Mouse (Mus musculus) lung, adult 2 months (tissue): ENCODE measurements at regions not wholly inside any gene's neighbourhood (a gene's known extent, or its start where the extent isn't known, plus 50 kb on each side); places are given as distances from the start of the nearest gene placed in this dataset.

Experiments
- DNase-seq: peaks from one replicate; pipeline ENCODE4 v3.0.0; 2022
- H3K4me1 ChIP-seq: fragments of 200-500 bp; 2 replicates; pipeline ENCODE4 v1.6.1; 2011; ENCODE audit warnings: low read length; ENCODE audit not compliant: control insufficient read depth, insufficient read depth
- H3K4me3 ChIP-seq: fragments of 200-500 bp; replicated peaks from 2 replicates; pipeline ENCODE3; 2011; ENCODE audit warnings: low read depth, mild to moderate bottlenecking, control low read depth, low read length; ENCODE audit errors: extremely low read depth
- CTCF ChIP-seq: fragments of 200-500 bp; IDR thresholded peaks from 2 replicates; pipeline ENCODE4 v1.5.1; 2011; ENCODE audit warnings: mild to moderate bottlenecking, low read length, control low read depth; ENCODE audit not compliant: insufficient read depth
- POLR2A ChIP-seq: fragments of 200-500 bp; IDR thresholded peaks from 2 replicates; pipeline ENCODE4 v1.6.1; 2011; ENCODE audit warnings: low read depth, mild to moderate bottlenecking, control low read depth, low read length, borderline replicate concordance; ENCODE audit errors: extremely low read depth
- WGBS: fragments of 180-500 bp; shearing (Covaris S2); methylation state at CpG from one replicate; pipeline ENCODE4 v1.1.7; 2018; 5-methylcytosine and 5-hydroxymethylcytosine counted together

DNA sequence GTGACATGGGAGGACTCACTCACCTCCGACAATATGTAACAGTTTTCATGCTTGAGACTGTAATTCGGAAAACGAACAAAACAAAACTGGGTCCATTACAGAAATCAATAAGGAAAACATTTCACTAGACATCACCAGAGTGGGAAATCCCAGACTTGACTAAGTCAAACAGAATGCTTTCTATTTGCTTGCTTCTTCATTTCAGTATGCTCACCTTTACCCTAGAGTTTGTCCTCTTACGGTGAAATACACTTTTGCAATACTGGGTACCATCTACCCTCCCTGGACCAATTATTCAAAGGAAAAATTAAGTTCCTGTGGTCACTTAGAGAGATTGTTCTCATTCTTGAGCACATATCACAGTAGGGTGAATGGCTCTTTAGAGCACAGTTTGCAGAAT, 613.4 kb upstream of the 4930412O13Rik start:
- no peak for DNase-seq
- Histone ChIP-seq H3K4me3 (no peak overlapping the region), H3K4me1 (no peaks in the 10 kb centered on the region)
- 87% methylated on average over 4 of the region's 4 CpGs for WGBS
- TF ChIP-seq POLR2A (no peak), CTCF (no peak)

DNA sequence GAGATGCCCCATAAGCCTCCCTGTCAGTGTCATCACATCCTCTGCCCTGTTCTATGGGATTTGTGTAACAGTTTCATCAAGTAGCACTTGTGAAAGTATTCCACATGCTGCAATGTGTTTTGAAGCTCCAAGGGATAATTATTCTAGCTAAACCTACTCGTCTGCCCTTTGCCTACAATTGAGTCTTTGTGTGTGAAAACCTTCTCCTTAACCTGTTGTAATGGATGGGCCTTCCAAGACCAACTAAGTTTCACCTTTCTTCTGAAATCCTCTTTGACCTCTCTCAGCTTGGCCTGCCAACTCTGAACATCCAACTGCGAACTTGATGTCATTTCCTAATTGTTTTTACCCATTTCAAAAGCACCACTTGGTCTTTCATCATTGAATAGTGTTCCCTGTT, 597.6 kb upstream of the 4930412O13Rik start:
- 82% methylated on average over 2 of the region's 2 CpGs for WGBS
- no peak for DNase-seq
- Histone ChIP-seq H3K4me3 (no peak overlapping the region), H3K4me1 (no peaks in the 10 kb centered on the region)
- TF ChIP-seq POLR2A: no peak
- TF ChIP-seq CTCF: no peak

DNA sequence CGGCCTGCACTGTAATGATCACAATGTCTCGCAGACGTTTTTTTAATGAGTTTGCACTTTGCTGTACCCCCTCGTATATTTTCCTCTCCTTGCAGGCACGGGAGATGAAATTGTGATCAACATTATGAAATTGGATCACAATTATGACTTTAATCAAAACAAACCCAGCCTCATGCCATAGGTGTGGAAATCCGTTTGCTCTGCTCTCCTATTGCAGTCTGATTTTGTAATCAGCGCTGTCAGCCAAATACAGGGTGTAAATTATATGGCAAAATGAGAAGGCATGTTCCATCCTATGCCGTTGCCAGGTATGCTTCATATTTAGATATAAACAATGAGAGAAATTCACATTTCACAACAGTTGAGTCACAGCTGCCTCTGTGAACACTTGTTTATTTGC, 595.3 kb upstream of the 4930412O13Rik start:
- Histone ChIP-seq H3K4me3 (no peak overlapping the region), H3K4me1 (no peaks in the 10 kb centered on the region)
- TF ChIP-seq POLR2A (no peak), CTCF (no peak)
- 79% methylated on average over 8 of the region's 8 CpGs for WGBS
- no peak for DNase-seq

DNA sequence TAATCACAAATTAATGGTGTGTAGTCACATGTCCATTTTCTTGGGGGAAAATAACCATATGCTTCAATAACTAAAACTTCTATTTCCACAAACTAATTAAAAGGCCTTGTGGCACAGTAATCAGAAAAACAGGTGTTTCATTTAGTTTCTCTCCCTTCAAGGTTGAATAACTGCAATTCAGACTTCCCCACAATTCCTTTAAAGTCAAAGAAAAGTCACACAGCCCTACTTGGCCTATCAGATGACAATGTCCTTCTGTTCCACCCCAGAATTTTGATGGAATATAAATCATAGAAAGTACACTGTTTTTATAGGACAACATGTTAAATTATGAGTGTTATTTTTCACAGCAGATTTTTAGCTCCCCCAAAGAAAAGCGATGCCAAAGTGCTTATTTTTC, 594.0 kb upstream of the 4930412O13Rik start:
- TF ChIP-seq POLR2A (no peak), CTCF (no peak)
- H3K4me1 ChIP-seq: no peaks in the 10 kb centered on the region
- no peak overlapping the region for H3K4me3 ChIP-seq
- DNase-seq: no peak
- WGBS: 93% methylated on average over 1 of the region's 1 CpGs

DNA sequence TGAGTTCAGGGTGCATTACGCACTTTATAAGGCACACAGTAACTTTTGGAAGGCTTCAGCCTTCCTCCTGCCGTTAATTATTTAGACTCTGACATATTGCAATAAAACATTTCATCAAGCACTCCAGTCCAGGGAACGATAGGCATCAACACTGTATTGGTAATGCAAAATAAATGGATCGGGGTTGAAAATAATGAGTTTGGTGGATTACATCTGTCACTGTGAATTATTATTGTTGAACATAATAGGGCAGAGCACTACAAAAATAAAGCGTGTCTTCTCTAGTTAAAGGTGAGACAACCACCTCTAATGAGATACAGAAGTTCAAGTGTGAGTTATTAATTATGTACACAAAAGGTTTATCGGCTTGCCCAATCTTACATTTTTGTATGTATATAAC, 593.4 kb upstream of the 4930412O13Rik start:
- no peak for DNase-seq
- H3K4me1 ChIP-seq: no peaks in the 10 kb centered on the region
- 81% methylated on average over 6 of the region's 6 CpGs for WGBS
- no peak overlapping the region for H3K4me3 ChIP-seq
- no peak for TF ChIP-seq CTCF
- no peak for TF ChIP-seq POLR2A

DNA sequence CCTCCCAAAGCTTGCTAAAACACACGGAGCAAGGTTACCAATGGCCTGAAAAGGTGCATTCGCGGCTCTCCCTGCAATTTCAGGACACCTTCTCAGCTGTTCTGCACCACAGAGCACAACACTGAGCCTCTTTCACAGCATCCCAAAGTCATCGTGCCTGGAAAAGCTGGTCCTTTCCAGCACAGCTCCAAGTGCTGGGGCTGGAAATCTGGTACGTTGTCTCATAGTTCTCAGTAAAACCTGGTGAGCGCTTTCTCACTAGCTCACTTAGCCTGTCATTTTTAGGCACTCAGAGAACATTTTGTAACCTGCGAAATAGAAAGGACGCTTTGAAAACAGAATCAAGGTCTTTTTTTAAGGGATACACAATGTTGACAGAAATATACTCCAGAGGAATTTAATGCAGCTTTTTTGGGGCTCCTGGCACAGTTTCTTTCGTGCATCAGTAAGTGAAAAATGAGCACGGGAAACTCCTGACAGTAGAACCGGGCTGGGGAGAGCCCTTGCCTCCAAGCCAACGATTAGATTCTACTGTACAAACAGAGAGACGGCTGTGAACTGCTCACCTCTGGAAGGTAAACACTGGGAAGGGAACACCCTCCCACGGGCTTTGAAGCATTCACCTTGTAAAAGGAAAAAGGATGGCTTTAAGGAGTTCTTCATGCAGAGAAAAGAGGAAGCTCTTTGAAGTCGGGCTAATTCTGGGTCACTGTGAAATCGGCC, 549.3 kb upstream of the 4930412O13Rik start:
- DNase-seq: no peak
- Histone ChIP-seq H3K4me3 (no peak overlapping the region), H3K4me1 (no peaks in the 10 kb centered on the region)
- WGBS: 44% methylated on average over 16 of the region's 16 CpGs
- TF ChIP-seq POLR2A (no peak), CTCF (no peak)

DNA sequence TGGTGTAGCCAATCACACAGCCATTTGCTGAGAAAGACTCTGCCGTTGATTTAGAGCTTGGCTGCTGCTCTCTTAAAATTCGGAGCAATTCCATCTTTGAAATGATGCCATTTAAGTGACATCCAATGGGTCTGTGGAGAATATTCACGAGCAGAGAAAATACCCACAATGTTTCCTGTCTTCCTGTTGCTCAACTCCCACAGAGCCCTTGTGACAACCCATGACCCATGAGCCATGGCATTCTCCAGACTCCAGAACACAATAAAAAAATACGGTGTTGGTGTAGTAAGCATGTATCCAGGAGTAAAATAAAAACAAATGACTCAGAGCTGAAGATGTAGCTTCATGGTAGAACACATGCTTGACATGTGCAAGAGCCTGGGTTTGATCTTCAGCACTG, 532.1 kb upstream of the 4930412O13Rik start:
- 59% methylated on average over 4 of the region's 4 CpGs for WGBS
- DNase-seq: no peak
- H3K4me3 ChIP-seq: no peak overlapping the region
- no peak for TF ChIP-seq POLR2A
- TF ChIP-seq CTCF: no peak
- no peaks in the 10 kb centered on the region for H3K4me1 ChIP-seq

DNA sequence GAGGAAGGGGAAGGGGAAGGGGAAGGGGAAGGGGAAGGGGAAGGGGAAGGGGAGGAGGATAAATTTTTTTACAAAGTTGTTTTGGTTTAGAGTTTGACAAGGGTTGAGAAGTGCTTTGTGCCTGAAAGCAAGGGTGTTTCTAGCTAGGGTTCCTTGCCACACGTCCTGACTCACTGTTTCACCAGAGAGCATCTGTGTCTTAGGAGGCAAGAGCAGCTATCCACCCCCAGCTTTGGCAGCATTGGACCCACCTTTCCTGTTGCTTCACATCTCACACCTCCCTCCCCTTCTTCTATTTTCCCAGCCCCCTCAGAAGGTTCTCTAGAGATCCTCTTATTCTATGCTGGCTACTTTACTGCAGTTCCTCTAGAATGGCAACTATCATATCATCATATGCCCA, 531.1 kb upstream of the 4930412O13Rik start:
- H3K4me1 ChIP-seq: no peaks in the 10 kb centered on the region
- H3K4me3 ChIP-seq: no peak overlapping the region
- DNase-seq: no peak
- no peak for TF ChIP-seq POLR2A
- TF ChIP-seq CTCF: no peak
- 19% methylated on average over 1 of the region's 1 CpGs for WGBS

DNA sequence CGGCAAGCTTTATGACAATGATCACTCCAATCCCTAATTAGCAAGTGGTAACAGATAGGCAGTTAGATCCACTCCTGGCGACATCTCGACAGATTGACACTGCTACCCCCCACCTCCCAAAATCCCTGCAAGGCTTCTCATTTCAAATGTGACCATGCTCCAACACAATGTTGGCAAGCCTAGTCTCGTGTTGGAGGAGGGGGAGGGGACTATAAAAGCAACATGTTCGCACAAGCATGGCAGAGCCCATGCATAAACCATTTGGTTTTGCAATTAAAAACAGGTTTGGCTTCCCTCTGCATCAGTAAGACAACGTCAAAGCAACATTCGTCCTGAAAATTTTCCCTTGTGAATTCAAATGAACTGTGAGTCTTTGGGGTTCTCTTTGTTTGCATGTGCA, 528.9 kb upstream of the 4930412O13Rik start:
- Histone ChIP-seq H3K4me1 (no peaks in the 10 kb centered on the region), H3K4me3 (no peak overlapping the region)
- WGBS: 69% methylated on average over 7 of the region's 7 CpGs
- DNase-seq: no peak
- TF ChIP-seq POLR2A: no peak
- no peak for TF ChIP-seq CTCF

DNA sequence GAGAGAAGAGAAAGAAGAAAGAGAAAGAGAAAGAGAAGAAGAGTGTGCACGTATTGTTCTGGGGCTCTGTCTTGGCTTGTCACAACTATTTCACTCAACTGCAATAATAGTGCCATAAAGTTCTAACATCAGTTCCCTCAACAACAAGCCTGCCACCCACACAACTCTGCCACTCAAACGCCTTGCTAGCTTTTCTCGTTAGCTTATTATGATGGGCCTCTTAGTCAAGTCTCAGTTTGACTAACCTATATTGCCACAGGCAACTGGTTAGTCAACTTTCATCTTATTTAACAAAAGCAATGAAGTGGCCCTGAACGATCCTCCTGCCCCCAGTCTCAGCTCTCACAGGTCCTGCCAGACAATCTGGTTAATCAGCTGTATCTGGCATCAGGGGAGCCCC, 521.0 kb upstream of the 4930412O13Rik start:
- no peak overlapping the region for H3K4me3 ChIP-seq
- no peak for TF ChIP-seq POLR2A
- no peak for TF ChIP-seq CTCF
- no peaks in the 10 kb centered on the region for H3K4me1 ChIP-seq
- DNase-seq: no peak
- WGBS: 77% methylated on average over 4 of the region's 4 CpGs
